Mouse (Mus musculus) stomach, embryonic 15.5 days (tissue): ENCODE measurements at regions not wholly inside any gene's neighbourhood (a gene's known extent, or its start where the extent isn't known, plus 50 kb on each side); places are given as distances from the start of the nearest gene placed in this dataset.

ENCODE experiments used
- ATAC-seq: fragments of 200-750 bp; cut with Nextera tagmentation; 2 replicates; pipeline ENCODE4 v1.8.0; 2017; ENCODE audit warnings: low read depth, moderate number of reproducible peaks, moderate TSS enrichment; ENCODE audit not compliant: insufficient read depth, low FRiP score
- H3K27ac ChIP-seq: fragments of 300-500 bp; sonication (generic); 2 replicates; pipeline ENCODE4 v1.5.1; 2015; ENCODE audit warnings: mild to moderate bottlenecking, inconsistent platforms
- H3K27me3 ChIP-seq: fragments of 300-500 bp; sonication (generic); replicated peaks from 2 replicates; pipeline ENCODE4 v1.6.1; 2015; ENCODE audit warnings: inconsistent platforms
- H3K36me3 ChIP-seq: fragments of 300-500 bp; sonication (generic); 2 replicates; pipeline ENCODE4 v1.6.1; 2015; ENCODE audit warnings: inconsistent platforms
- H3K4me1 ChIP-seq: fragments of 300-500 bp; sonication (generic); 2 replicates; pipeline ENCODE4 v1.6.1; 2015; ENCODE audit warnings: inconsistent platforms
- H3K4me2 ChIP-seq: fragments of 300-500 bp; sonication (generic); 2 replicates; pipeline ENCODE4 v1.6.1; 2015; ENCODE audit warnings: mild to moderate bottlenecking, inconsistent platforms
- H3K4me3 ChIP-seq: fragments of 300-500 bp; sonication (generic); replicated peaks from 2 replicates; pipeline ENCODE4 v1.5.1; 2015; ENCODE audit warnings: inconsistent platforms
- H3K9ac ChIP-seq: fragments of 300-500 bp; sonication (generic); 2 replicates; pipeline ENCODE4 v1.6.1; 2015; ENCODE audit warnings: inconsistent platforms
- H3K9me3 ChIP-seq: fragments of 300-500 bp; sonication (generic); 2 replicates; pipeline ENCODE4 v1.6.1; 2016; ENCODE audit warnings: inconsistent platforms
- WGBS: fragments of 180-500 bp; shearing (Covaris S2); methylation state at CpG from one replicate; pipeline ENCODE4 v1.1.7; 2015; 5-methylcytosine and 5-hydroxymethylcytosine counted together

- Histone ChIP-seq H3K27ac (no peak overlapping the region), H3K4me2 (no peak overlapping the region), H3K36me3 (no peaks in the 10 kb centered on the region), H3K9ac (no peak overlapping the region), H3K27me3 (no peaks in the 10 kb centered on the region), H3K4me3 (no peak overlapping the region), H3K4me1 (no peaks in the 10 kb centered on the region), H3K9me3 (no peaks in the 10 kb centered on the region)
- ATAC-seq = no peak
- 42% methylated on average over 3 of the region's 3 CpGs for WGBS
Measured at GRCm38 (mm10) chr16:97234321-97234720, 63.8 kb upstream of the Dscam start.

GRCm38 (mm10) chr16:97239626-97240025, 69.1 kb upstream of the Dscam start:
- Histone ChIP-seq H3K4me2 (no peak overlapping the region), H3K36me3 (no peaks in the 10 kb centered on the region), H3K9me3 (no peaks in the 10 kb centered on the region), H3K4me3 (no peak overlapping the region), H3K9ac (no peak overlapping the region), H3K27ac (no peak overlapping the region), H3K27me3 (no peaks in the 10 kb centered on the region), H3K4me1 (no peaks in the 10 kb centered on the region)
- no peak for ATAC-seq
- WGBS = 74% methylated on average over 5 of the region's 5 CpGs

- Histone ChIP-seq H3K4me3 (no peak overlapping the region), H3K9ac (no peak overlapping the region), H3K36me3 (no peaks in the 10 kb centered on the region), H3K9me3 (no peaks in the 10 kb centered on the region), H3K4me1 (no peaks in the 10 kb centered on the region), H3K27ac (no peak overlapping the region), H3K27me3 (no peaks in the 10 kb centered on the region), H3K4me2 (no peak overlapping the region)
- ATAC-seq = no peak
- 79% methylated on average over 7 of the region's 7 CpGs for WGBS
Measured at GRCm38 (mm10) chr16:97240085-97240484, 69.5 kb upstream of the Dscam start.

DNA sequence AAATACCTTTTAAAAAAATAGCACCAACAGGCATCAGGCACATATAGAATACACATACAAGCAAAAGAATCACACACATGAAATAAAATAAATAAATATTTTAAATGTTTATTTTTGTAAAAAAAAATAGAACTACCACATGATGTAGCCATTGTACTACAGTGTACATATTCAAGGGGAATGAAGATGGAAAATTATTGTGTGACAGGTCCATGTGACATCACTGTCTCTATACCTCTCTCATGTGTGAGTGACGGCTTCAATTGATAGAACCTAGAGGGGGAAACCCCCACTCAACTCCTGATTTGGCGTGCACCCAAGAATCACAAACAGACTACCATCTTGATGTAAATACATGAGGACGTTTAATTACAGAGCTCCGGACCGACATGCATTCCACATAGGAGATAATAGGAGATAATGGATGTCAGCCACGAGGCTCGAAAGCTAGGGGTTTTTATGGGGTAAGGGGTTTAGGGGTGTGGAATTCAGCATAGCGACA, 70.4 kb upstream of the Dscam start:
- no peak for ATAC-seq
- WGBS = 32% methylated on average over 8 of the region's 8 CpGs
- no peaks in the 10 kb centered on the region for H3K9me3 ChIP-seq
- H3K27ac ChIP-seq = no peak overlapping the region
- H3K4me1 ChIP-seq = no peaks in the 10 kb centered on the region
- H3K36me3 ChIP-seq = no peaks in the 10 kb centered on the region
- H3K4me3 ChIP-seq = no peak overlapping the region
- no peaks in the 10 kb centered on the region for H3K27me3 ChIP-seq
- no peak overlapping the region for H3K4me2 ChIP-seq
- no peak overlapping the region for H3K9ac ChIP-seq

DNA sequence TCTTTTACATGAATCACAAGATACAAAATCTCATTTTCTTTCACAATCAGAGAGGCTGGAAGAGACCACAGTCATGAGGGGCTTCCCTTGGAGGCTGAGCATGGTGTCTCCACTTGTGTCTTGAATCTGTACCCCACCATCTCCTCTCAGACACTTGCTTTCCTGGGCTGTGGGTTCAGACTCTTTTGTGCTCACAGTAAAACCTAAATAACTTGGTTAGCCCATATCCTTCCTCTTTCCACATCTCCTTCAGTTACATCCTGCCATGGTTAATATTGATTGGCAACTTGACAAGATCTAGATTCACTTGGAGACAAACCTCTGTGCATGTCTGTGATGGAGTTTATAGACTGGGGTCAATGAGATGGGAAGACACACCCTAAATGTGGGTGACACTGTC, 71.1 kb upstream of the Dscam start:
- Histone ChIP-seq H3K4me1 (no peaks in the 10 kb centered on the region), H3K4me3 (no peak overlapping the region), H3K9ac (no peak overlapping the region), H3K4me2 (no peak overlapping the region), H3K27me3 (no peaks in the 10 kb centered on the region), H3K36me3 (no peaks in the 10 kb centered on the region), H3K9me3 (no peaks in the 10 kb centered on the region), H3K27ac (no peak overlapping the region)
- no peak for ATAC-seq

DNA sequence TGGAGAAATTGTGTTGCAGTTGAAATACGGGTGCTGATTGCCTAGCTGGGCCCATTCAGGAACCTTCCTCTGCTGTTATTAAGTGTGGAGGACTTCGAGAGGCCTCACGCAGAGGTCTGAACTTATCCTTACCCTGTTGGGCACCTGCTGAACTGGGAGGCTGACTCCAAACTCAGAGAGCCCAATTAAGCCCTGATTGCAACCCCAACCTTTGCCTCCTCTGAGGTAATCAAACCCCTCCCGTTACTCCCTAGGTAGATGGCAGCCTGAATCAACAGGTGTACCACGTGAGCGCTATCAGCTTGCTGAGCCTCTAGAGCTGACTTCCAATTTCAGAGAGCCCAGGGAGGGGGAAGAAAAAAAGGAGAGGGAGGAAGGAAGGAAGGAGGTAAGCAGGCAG, 79.9 kb upstream of the Dscam start:
- Histone ChIP-seq H3K36me3 (no peaks in the 10 kb centered on the region), H3K9ac (no peak overlapping the region), H3K27ac (no peak overlapping the region), H3K4me2 (no peak overlapping the region), H3K9me3 (no peaks in the 10 kb centered on the region), H3K4me1 (no peaks in the 10 kb centered on the region), H3K4me3 (no peak overlapping the region), H3K27me3 (no peaks in the 10 kb centered on the region)
- no peak for ATAC-seq
- WGBS = 64% methylated on average over 6 of the region's 6 CpGs

DNA sequence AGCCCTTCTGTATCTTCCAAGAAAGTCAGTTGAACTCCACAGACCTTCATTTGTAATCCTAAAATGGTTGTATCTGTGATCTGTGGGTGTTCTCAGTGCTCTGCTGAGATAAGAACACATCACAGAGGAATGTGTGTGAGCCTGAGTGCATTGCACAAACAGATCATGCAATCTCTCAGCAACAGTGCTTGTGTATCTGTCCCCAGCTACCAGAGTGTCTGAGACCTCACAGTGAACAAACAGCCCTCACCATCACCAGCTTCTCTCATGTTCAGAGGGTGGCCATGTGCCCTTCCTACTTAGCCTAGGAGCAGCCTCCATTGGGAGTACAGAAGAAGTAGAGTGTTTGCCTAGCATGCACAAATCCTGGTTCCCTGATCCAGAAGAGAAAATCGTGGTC, 82.0 kb upstream of the Dscam start:
- H3K27ac ChIP-seq = no peak overlapping the region
- H3K4me3 ChIP-seq = no peak overlapping the region
- H3K27me3 ChIP-seq = no peaks in the 10 kb centered on the region
- no peaks in the 10 kb centered on the region for H3K36me3 ChIP-seq
- H3K4me2 ChIP-seq = no peak overlapping the region
- no peaks in the 10 kb centered on the region for H3K9me3 ChIP-seq
- no peak for ATAC-seq
- WGBS = 84% methylated on average over 1 of the region's 1 CpGs
- H3K9ac ChIP-seq = no peak overlapping the region
- H3K4me1 ChIP-seq = no peaks in the 10 kb centered on the region

- H3K4me2 ChIP-seq = no peak overlapping the region
- 55% methylated on average over 2 of the region's 2 CpGs for WGBS
- no peak for ATAC-seq
- no peak overlapping the region for H3K4me3 ChIP-seq
- no peaks in the 10 kb centered on the region for H3K36me3 ChIP-seq
- H3K27ac ChIP-seq = no peak overlapping the region
- H3K9me3 ChIP-seq = no peaks in the 10 kb centered on the region
- no peaks in the 10 kb centered on the region for H3K27me3 ChIP-seq
- H3K4me1 ChIP-seq = no peaks in the 10 kb centered on the region
- no peak overlapping the region for H3K9ac ChIP-seq
Measured at GRCm38 (mm10) chr16:97252997-97253635, 82.6 kb upstream of the Dscam start.

- no peaks in the 10 kb centered on the region for H3K4me1 ChIP-seq
- no peak overlapping the region for H3K9ac ChIP-seq
- H3K36me3 ChIP-seq = no peaks in the 10 kb centered on the region
- ATAC-seq = no peak
- no peaks in the 10 kb centered on the region for H3K27me3 ChIP-seq
- H3K4me3 ChIP-seq = no peak overlapping the region
- H3K27ac ChIP-seq = no peak overlapping the region
- WGBS = 84% methylated on average over 6 of the region's 6 CpGs
- H3K4me2 ChIP-seq = no peak overlapping the region
- H3K9me3 ChIP-seq = no peaks in the 10 kb centered on the region
Measured at GRCm38 (mm10) chr16:97258821-97259220, 88.3 kb upstream of the Dscam start.

GRCm38 (mm10) chr16:97263451-97263850, 92.9 kb upstream of the Dscam start:
- Histone ChIP-seq H3K27ac (no peak overlapping the region), H3K36me3 (no peaks in the 10 kb centered on the region), H3K4me2 (no peak overlapping the region), H3K9ac (no peak overlapping the region), H3K9me3 (no peaks in the 10 kb centered on the region), H3K4me3 (no peak overlapping the region), H3K27me3 (no peaks in the 10 kb centered on the region), H3K4me1 (no peaks in the 10 kb centered on the region)
- WGBS = 23% methylated on average over 6 of the region's 6 CpGs
- ATAC-seq = no peak

- Histone ChIP-seq H3K4me3 (no peak overlapping the region), H3K9me3 (no peaks in the 10 kb centered on the region), H3K27me3 (no peaks in the 10 kb centered on the region), H3K27ac (no peak overlapping the region), H3K4me2 (no peak overlapping the region), H3K4me1 (no peaks in the 10 kb centered on the region), H3K36me3 (no peaks in the 10 kb centered on the region), H3K9ac (no peak overlapping the region)
- 81% methylated on average over 7 of the region's 7 CpGs for WGBS
- no peak for ATAC-seq
Measured at GRCm38 (mm10) chr16:97270417-97271133, 86.0 kb upstream of the Bace2 start.

DNA sequence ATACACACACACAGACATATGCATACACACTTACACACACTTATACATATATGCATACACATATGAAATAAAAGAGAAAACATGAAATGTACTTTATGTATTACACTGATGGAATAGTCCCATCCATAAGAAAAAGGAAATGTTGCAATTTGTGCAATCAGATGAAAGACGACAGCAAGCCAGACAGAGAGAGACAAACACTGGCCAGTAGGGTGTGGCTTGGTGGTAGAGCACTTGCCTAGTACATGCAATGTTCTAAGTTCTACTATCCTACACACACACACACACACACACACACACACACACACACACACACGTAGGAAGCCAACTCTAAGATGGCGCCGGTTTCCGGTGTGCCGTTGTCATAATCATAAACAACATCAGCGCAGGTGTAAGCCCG, 85.3 kb upstream of the Bace2 start:
- whole genome bisulfite sequencing = 85% methylated on average over 8 of the region's 8 CpGs
- Histone ChIP-seq H3K4me3 (no peak overlapping the region), H3K36me3 (no peaks in the 10 kb centered on the region)

More for the DNA sequence above, 85.3 kb upstream of the Bace2 start:
- Histone ChIP-seq H3K4me2 (no peak overlapping the region), H3K9ac (no peak overlapping the region), H3K27me3 (no peaks in the 10 kb centered on the region), H3K27ac (no peak overlapping the region), H3K9me3 (no peaks in the 10 kb centered on the region), H3K4me1 (no peaks in the 10 kb centered on the region)
- no peak for ATAC-seq
